Mouse (Mus musculus): ENCODE measurements around the gene Atg101. TPM values are rescaled to one million over a fixed set of nuclear protein-coding genes. Genes with fewer than 3 reads are reported as not detected.

Gene Atg101
- 10 to 100 TPM; 54.9 to 57.1 TPM for total RNA-seq (2023)

GRCm38 (mm10) chr15:101283911-101284750, at the start of gene Atg101:
Gene Atg101, plus strand, starts transcription at chr15:101284272.

GRCm38 (mm10) chr15:101253886-101254795, 29.9 kb upstream of the Atg101 start, which contains the start of gene Nr4a1:
Gene Nr4a1, plus strand, starts transcription at chr15:101254269.

GRCm38 (mm10) chr15:101293025-101293621, 9.1 kb downstream of the Atg101 start, which contains the start of gene 6030408B16Rik:
Gene 6030408B16Rik, plus strand, starts transcription at chr15:101293212.

Other genes with a start within 250 kb of the Atg101 start
- gene Gm47841, start 236.9 kb upstream of the Atg101 start, total RNA-seq (2023): not detected
- under 1 TPM in 1 of 2 experiments, not detected in 1; 0.13 TPM for gene Fignl2, start 205.7 kb upstream of the Atg101 start, total RNA-seq (2023)
- gene Ankrd33, start 168.5 kb upstream of the Atg101 start, total RNA-seq (2023): not detected
- 10 to 100 TPM; 48.6 to 64.1 TPM for gene Acvrl1, start 155.8 kb upstream of the Atg101 start, total RNA-seq (2023)
- gene Acvr1b, start 110.2 kb upstream of the Atg101 start, total RNA-seq (2023): 10 to 100 TPM; 16.0 to 16.4 TPM
- gene Grasp, start 60.1 kb upstream of the Atg101 start, total RNA-seq (2023): 1 to 10 TPM; 1.3 to 2.9 TPM
- gene Nr4a1, start 30.0 kb upstream of the Atg101 start, total RNA-seq (2023): 100 to 1,000 TPM; 104 to 130 TPM
- gene 6030408B16Rik, start 8.9 kb downstream of the Atg101 start, total RNA-seq (2023): under 1 TPM; 0.24 to 0.31 TPM
- gene Krt80, start 85.9 kb downstream of the Atg101 start, total RNA-seq (2023): 10 to 100 TPM; 24.2 to 32.4 TPM
- gene Krt7, start 126.8 kb downstream of the Atg101 start, total RNA-seq (2023): 1 to 10 TPM; 3.9 to 4.6 TPM
- not detected for gene Krt87, start 154.5 kb downstream of the Atg101 start, total RNA-seq (2023)
- not detected for gene Krt88, start 163.5 kb downstream of the Atg101 start, total RNA-seq (2023)
- 1 to 10 TPM; 1.5 to 2.8 TPM for gene Krt81, start 179.5 kb downstream of the Atg101 start, total RNA-seq (2023)
- gene Krt86, start 189.2 kb downstream of the Atg101 start, total RNA-seq (2023): 1 to 10 TPM; 6.0 to 6.8 TPM
- gene Krt83, start 207.2 kb downstream of the Atg101 start, total RNA-seq (2023): 10 to 100 TPM; 27.0 to 28.1 TPM
- gene Gm49425, start 233.0 kb downstream of the Atg101 start, total RNA-seq (2023): not detected
- not detected for gene Krt84, start 248.5 kb downstream of the Atg101 start, total RNA-seq (2023)